Mouse (Mus musculus) kidney, adult 2 months (tissue): ENCODE results near the gene Gkap1.

Experiments used
- CTCF ChIP-seq: fragments of 200-500 bp; conservative IDR thresholded peaks from 2 replicates; pipeline ENCODE4 v1.5.1; 2011; ENCODE audit warnings: low read depth, mild to moderate bottlenecking, control low read depth, low read length, moderate library complexity, mixed read lengths; ENCODE audit not compliant: insufficient read depth, insufficient read length
- POLR2A ChIP-seq: fragments of 200-500 bp; IDR thresholded peaks from one replicate; pipeline ENCODE4 v1.6.1; 2011; ENCODE audit warnings: low read depth, low read length, control low read depth

GRCm38 (mm10) chr13:58214346-58215252 lies 60.9 kb downstream of the Gkap1 start:
- TF ChIP-seq CTCF: no peak
- TF ChIP-seq POLR2A: no peak
